Mouse (Mus musculus) thymus, adult 2 months (tissue): Measurements from ENCODE around the gene Abca4.

ENCODE experiments used
- CTCF ChIP-seq: fragments of 200-500 bp; IDR thresholded peaks from 2 replicates; pipeline ENCODE4 v1.5.1; 2012; ENCODE audit warnings: mild to moderate bottlenecking, control low read depth, low read length, moderate library complexity, borderline replicate concordance; ENCODE audit not compliant: control insufficient read depth, poor library complexity, insufficient read depth; ENCODE audit errors: extremely low read depth
- POLR2A ChIP-seq: fragments of 200-500 bp; IDR thresholded peaks from 2 replicates; pipeline ENCODE4 v1.6.1; 2012; ENCODE audit warnings: mild to moderate bottlenecking, low read length, control low read depth, moderate library complexity; ENCODE audit not compliant: control insufficient read depth, poor library complexity, insufficient read depth; ENCODE audit errors: extremely low read depth

DNA sequence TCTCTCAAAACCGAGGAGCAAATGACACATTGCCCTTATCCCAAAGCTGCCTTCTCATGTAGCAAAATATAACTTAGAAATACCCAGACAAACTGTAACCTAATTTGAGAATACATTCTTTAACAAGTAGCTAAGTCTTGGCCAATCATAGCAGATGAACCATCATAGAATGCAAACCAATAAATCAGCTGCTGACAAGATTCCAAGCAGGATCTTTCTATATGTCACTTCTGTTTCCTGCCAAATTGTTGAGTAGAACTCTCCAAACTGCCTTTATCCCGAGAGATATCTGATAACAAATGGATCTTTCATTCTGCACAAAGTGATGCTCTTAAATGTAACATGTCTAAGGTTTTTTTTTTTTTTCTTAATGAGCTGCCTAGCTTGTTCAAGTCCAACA is 154.3 kb downstream of the Abca4 start:
- TF ChIP-seq POLR2A (no peak), CTCF (no peak)
